In the genomic region with DNA sequence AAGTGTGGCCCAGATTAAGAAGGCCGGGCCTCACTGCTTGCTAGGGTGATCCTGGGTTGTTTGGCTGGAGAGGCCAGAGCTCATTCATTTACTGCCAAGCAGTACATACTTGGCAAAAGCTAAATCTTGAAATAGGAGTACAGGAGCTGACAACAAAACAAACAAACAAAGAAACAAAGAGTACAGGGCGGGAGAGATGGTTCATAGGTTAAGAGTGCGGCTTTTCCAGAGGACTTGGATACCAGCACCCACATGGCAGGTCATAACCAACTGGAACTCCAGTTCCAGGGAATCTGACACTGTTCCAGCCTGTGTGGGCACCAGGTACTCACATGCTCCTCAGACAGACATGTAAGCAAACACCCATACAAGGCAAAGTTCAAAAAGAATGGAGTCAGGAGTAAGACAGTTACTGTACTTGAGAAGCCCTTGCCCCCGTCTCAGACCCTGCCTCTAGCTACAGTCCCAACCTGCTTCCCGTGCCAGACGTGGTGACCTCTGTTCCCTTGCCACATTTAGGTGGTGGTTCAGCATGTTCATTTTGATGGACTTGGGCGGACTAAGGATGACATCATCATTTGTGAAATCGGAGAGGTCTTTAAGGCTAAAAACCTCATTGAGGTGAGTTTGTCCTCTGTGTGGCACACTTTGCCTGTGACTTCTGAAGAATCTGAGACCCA, we compare ENCODE assay signal across 23 mouse cellular contexts. TPM values are rescaled to one million over a fixed set of nuclear protein-coding genes. Genes with fewer than 3 reads are reported as not detected.
DNase-seq lines count a peak whose midpoint lies in the region; ATAC-seq and TF ChIP-seq lines count a peak whose summit lies in the region.
"Had no signal": no experiment of that assay in that cellular context is flagged by ENCODE, and none has a peak within 500 bp of the region (broad histone marks: within the 10 kb centered on the region; RNA-seq: fewer than 3 reads in every experiment).

No protein-coding gene starts in this region.

- peaks cover 27% of the 10 kb centered on the region for H3K36me3 ChIP-seq in liver, adult 2 months (ENCODE audit: control insufficient read depth, insufficient read depth, low read length)
- H3K36me3 ChIP-seq in liver, embryonic 11.5 days (ENCODE audit: control insufficient read depth, insufficient read depth, low read length) = peaks cover 51% of the 10 kb centered on the region

- no peaks in the 10 kb centered on the region for H3K79me2 ChIP-seq in liver, adult 2 months (ENCODE audit: control insufficient read depth, insufficient read depth, low read length)

- peaks cover 26% of the 10 kb centered on the region for H3K4me1 ChIP-seq in liver, adult 2 months (ENCODE audit: control insufficient read depth, insufficient read depth, low read length)
- peaks cover 10% of the 10 kb centered on the region for H3K4me1 ChIP-seq in liver, embryonic 11.5 days (replicated peaks; ENCODE audit: control insufficient read depth, insufficient read depth, low read length)

- no peaks in the 10 kb centered on the region for H3K9me3 ChIP-seq in liver, embryonic 11.5 days (ENCODE audit: control insufficient read depth, low read length)
- H3K9me3 ChIP-seq: embryonic facial prominence, embryonic 13.5 days; forebrain, embryonic 12.5 days; G1E; heart, embryonic 12.5 days; hindbrain, embryonic 10.5 days; intestine, embryonic 15.5 days had no signal

- H3K9ac ChIP-seq in liver, adult 2 months (ENCODE audit: low read depth, low read length) = no peak overlapping the region
- H3K9ac ChIP-seq in liver, embryonic 11.5 days (ENCODE audit: low read depth, low read length) = no peak overlapping the region
- H3K9ac ChIP-seq: embryonic facial prominence, embryonic 13.5 days; forebrain, embryonic 12.5 days; heart, embryonic 12.5 days; hindbrain, embryonic 14.5 days; intestine, embryonic 15.5 days had no signal

- no peak for TF ChIP-seq POLR2A in liver, adult 2 months (IDR thresholded peaks at IDR 0.05; ENCODE audit: extremely low read depth, insufficient read depth, low read length)

- no peak for TF ChIP-seq CTCF in liver, adult 2 months (IDR thresholded peaks at IDR 0.05; ENCODE audit: low read depth, low read length)

- H3K4me3 ChIP-seq in liver, adult 2 months (ENCODE audit: insufficient read depth, low read depth, low read length) = no peak overlapping the region
- H3K4me3 ChIP-seq in liver, embryonic 11.5 days (ENCODE audit: low read depth, low read length) = no peak overlapping the region
- H3K4me3 ChIP-seq: embryonic facial prominence, embryonic 13.5 days; forebrain, embryonic 12.5 days; heart, embryonic 12.5 days; hindbrain, embryonic 10.5 days; intestine, embryonic 15.5 days had no signal

- H3K27me3 ChIP-seq in liver, adult 2 months (ENCODE audit: control insufficient read depth, insufficient read depth, low read length) = no peaks in the 10 kb centered on the region
- H3K27me3 ChIP-seq in liver, embryonic 11.5 days (replicated peaks; ENCODE audit: control insufficient read depth, insufficient read depth, low read length) = no peaks in the 10 kb centered on the region
- H3K27me3 ChIP-seq: embryonic facial prominence, embryonic 13.5 days; forebrain, embryonic 12.5 days; heart, embryonic 12.5 days; intestine, embryonic 15.5 days had no signal

- ATAC-seq in liver, embryonic 11.5 days (replicated peaks; ENCODE audit: low FRiP score) = no peak
- ATAC-seq: CD4-positive, CD25-positive, alpha-beta regulatory T cell, adult 4 months; forebrain, embryonic 16.5 days; intestine, embryonic 15.5 days had no signal

- WGBS in liver, adult 2 months = 18% methylated on average over 8 of the region's 8 CpGs
- WGBS in liver, embryonic 11.5 days = 89% methylated on average over 8 of the region's 8 CpGs

- peak; percentile 65 to 73 for DNase-seq in adrenal gland, adult (ENCODE audit: inconsistent age in 2 of 2, low spot score in 1 of 2)
- DNase-seq in adrenal gland, adult 18-20 months (ENCODE audit: low spot score in 2 of 2) = no peak
- DNase-seq in heart, adult 18-20 months = peak; percentile 41 to 50
- DNase-seq in heart, adult 8-10 months (ENCODE audit: low spot score) = no peak
- DNase-seq in liver, adult 2 months (ENCODE audit: extremely low read depth, low read depth, low spot score) = peak; percentile 96
- DNase-seq in liver, embryonic 11.5 days (ENCODE audit: low spot score) = no peak
- DNase-seq in adipocyte (ENCODE audit: low spot score) = peak; percentile 32
- DNase-seq: adrenal gland, postnatal 25 days; B cell, adult 2 months; cerebellum, adult 18-20 months; cerebellum, adult 9-11 months; cerebellum, postnatal 36 days; gastrocnemius, postnatal 25 days had no signal

- H3K4me2 ChIP-seq in liver, embryonic 11.5 days = no peak overlapping the region
- H3K4me2 ChIP-seq: embryonic facial prominence, embryonic 13.5 days; forebrain, embryonic 12.5 days; heart, embryonic 12.5 days; hindbrain, embryonic 14.5 days; intestine, embryonic 15.5 days had no signal

- H3K27ac ChIP-seq in liver, adult 2 months (replicated peaks; ENCODE audit: insufficient read depth, low read depth, low read length) = peak overlapping the region; percentile 83
- H3K27ac ChIP-seq in liver, embryonic 11.5 days (ENCODE audit: low read depth, low read length) = no peak overlapping the region
- H3K27ac ChIP-seq: embryonic facial prominence, embryonic 13.5 days; forebrain, embryonic 12.5 days; hindbrain, embryonic 10.5 days; hindbrain, embryonic 14.5 days; intestine, embryonic 15.5 days had no signal

RNA-seq across cellular contexts. Expression of a gene that starts 4.6 kb away (rescaled TPM):
- total RNA-seq in adrenal gland, adult 18-20 months (2021) = 100 to 1,000 TPM; 148 to 189 TPM
- total RNA-seq in heart, adult 18-20 months (2021) = 100 to 1,000 TPM; 299 to 313 TPM
- total RNA-seq in heart, adult 8-10 months (2022) = 100 to 1,000 TPM; 257 to 301 (median 279) TPM
- total RNA-seq in liver, adult 2 months (2014; rRNA removed) = 46.4 and 58.3 TPM in 2 replicates
- polyA plus RNA-seq in liver, adult 2 months (2012; rRNA removed) = 8.8 and 11.5 TPM in 2 replicates
- 137 and 148 TPM in 2 replicates for polyA plus RNA-seq in liver, embryonic 11.5 days (2014; fragmentation: Nextera tagmentation; extraction: Ambion mirVana)

RNA-seq across cellular contexts. Expression of a gene that starts 29.0 kb away (rescaled TPM):
- total RNA-seq in adrenal gland, adult 18-20 months (2021) = 100 to 1,000 TPM in 1 of 2 experiments, 10 to 100 TPM in 1; 55.8 to 288 TPM
- 1 to 10 TPM; 2.6 to 8.8 TPM for total RNA-seq in heart, adult 18-20 months (2021)
- 1 to 10 TPM in 1 of 4 experiments, under 1 TPM in 3; 0.34 to 2.4 (median 0.57) TPM for total RNA-seq in heart, adult 8-10 months (2022)
- total RNA-seq in liver, adult 2 months (2014; rRNA removed) = 1.2 and 2.6 TPM in 2 replicates
- polyA plus RNA-seq in liver, adult 2 months (2012; rRNA removed) = 4.7 and 10.6 TPM in 2 replicates
- polyA plus RNA-seq in liver, embryonic 11.5 days (2014; fragmentation: Nextera tagmentation; extraction: Ambion mirVana) = 1.4 and 2.3 TPM in 2 replicates
- total RNA-seq: G1E; granulocyte monocyte progenitor cell, adult 5-6 weeks had no signal
- polyA plus RNA-seq: G1E had no signal

RNA-seq across cellular contexts. Expression of a gene that starts 35.2 kb away (rescaled TPM):
- total RNA-seq in adrenal gland, adult 18-20 months (2021) = 10 to 100 TPM; 15.6 to 24.9 TPM
- total RNA-seq in heart, adult 18-20 months (2021) = 100 to 1,000 TPM in 1 of 2 experiments, 10 to 100 TPM in 1; 89.9 to 103 TPM
- total RNA-seq in heart, adult 8-10 months (2022) = 100 to 1,000 TPM in 2 of 4 experiments, 10 to 100 TPM in 2; 78.8 to 113 (median 105) TPM
- total RNA-seq in liver, adult 2 months (2014; rRNA removed) = 0.55 and 0.94 TPM in 2 replicates
- 1.4 and 2.0 TPM in 2 replicates for polyA plus RNA-seq in liver, adult 2 months (2012; rRNA removed)
- 13.9 and 15.4 TPM in 2 replicates for polyA plus RNA-seq in liver, embryonic 11.5 days (2014; fragmentation: Nextera tagmentation; extraction: Ambion mirVana)

Comparison
In these comparisons a context has a peak if more than half of its experiments do, and no peak if none do; other contexts are left out.
1. DNase-seq: peak in adrenal gland, adult (2 of 2), heart, adult 18-20 months (2 of 2), liver, adult 2 months (single experiment) and adipocyte (single experiment); none in adrenal gland, adult 18-20 months (0 of 2), heart, adult 8-10 months (single experiment) and liver, embryonic 11.5 days (single experiment).
2. RNA of a gene that starts 29.0 kb away (total RNA-seq): 55.8 to 288 TPM in adrenal gland, adult 18-20 months; 2.6 to 8.8 TPM in heart, adult 18-20 months, 1.2 to 2.6 TPM in liver, adult 2 months and 0.34 to 2.4 TPM in heart, adult 8-10 months; every median in the first group is over 4 times any median in the second.